Mouse (Mus musculus) ES-Bruce4 (cell line): ENCODE data around the gene Gm26602. TPM values are rescaled to one million over a fixed set of nuclear protein-coding genes. Genes with fewer than 3 reads are reported as not detected.

Source experiments
- H3K27ac ChIP-seq: 2 replicates; pipeline ENCODE4 v1.5.1; 2012; ENCODE audit warnings: low read length, inconsistent platforms; ENCODE audit not compliant: insufficient read depth
- H3K27me3 ChIP-seq: 2 replicates; pipeline ENCODE4 v1.6.1; 2012; ENCODE audit warnings: mild to moderate bottlenecking, low read length, inconsistent platforms; ENCODE audit not compliant: control insufficient read depth, poor library complexity, insufficient read depth, severe bottlenecking
- H3K36me3 ChIP-seq: 2 replicates; pipeline ENCODE4 v1.6.1; 2012; ENCODE audit warnings: inconsistent platforms, mild to moderate bottlenecking, low read length, moderate library complexity; ENCODE audit not compliant: control insufficient read depth, poor library complexity, insufficient read depth, severe bottlenecking
- H3K4me1 ChIP-seq: one replicate; pipeline ENCODE4 v1.8.1; 2011; ENCODE audit warnings: low read length; ENCODE audit not compliant: control insufficient read depth, insufficient read depth
- H3K4me3 ChIP-seq: 2 replicates; pipeline ENCODE4 v1.5.1; 2011; ENCODE audit warnings: low read depth, mild to moderate bottlenecking, low read length
- H3K9ac ChIP-seq: 2 replicates; pipeline ENCODE4 v1.6.1; 2012; ENCODE audit warnings: low read depth, mild to moderate bottlenecking, inconsistent platforms; ENCODE audit not compliant: poor library complexity, severe bottlenecking
- H3K9me3 ChIP-seq: replicated peaks from 2 replicates; pipeline ENCODE4 v1.6.1; 2012; ENCODE audit warnings: mild to moderate bottlenecking, low read length, inconsistent platforms; ENCODE audit not compliant: control insufficient read depth, poor library complexity, insufficient read depth, severe bottlenecking
- CTCF ChIP-seq: IDR thresholded peaks from one replicate; pipeline ENCODE4 v1.8.1; 2011; ENCODE audit warnings: low read depth, low read length
- EP300 ChIP-seq: IDR thresholded peaks from 2 replicates; pipeline ENCODE4 v1.6.1; 2011; ENCODE audit warnings: low read depth, low read length; ENCODE audit not compliant: insufficient read depth
- POLR2A ChIP-seq: IDR thresholded peaks from one replicate; pipeline ENCODE4 v1.8.1; 2011; ENCODE audit warnings: low read length; ENCODE audit not compliant: insufficient read depth
- polyA plus RNA-seq: library from polyadenylated mRNA; stranded (reverse); fragments of >200 nt; gene quantifications from 2 replicates; pipeline ENCODE4 v1.2.4, GENCODE M21; 2011; ENCODE audit warnings: low read depth; ENCODE audit not compliant: missing spikeins, insufficient read depth, insufficient read length

Gm26602 gene
- polyA plus RNA-seq, 1 experiment: not detected

- H3K27me3 ChIP-seq: no peaks in the 10 kb centered on the region
- no peak overlapping the region for H3K27ac ChIP-seq
- no peak for TF ChIP-seq EP300
- no peak for TF ChIP-seq CTCF
- no peak for TF ChIP-seq POLR2A
- no peak overlapping the region for H3K9ac ChIP-seq
- H3K4me1 ChIP-seq: no peaks in the 10 kb centered on the region
- H3K9me3 ChIP-seq: no peaks in the 10 kb centered on the region
- no peaks in the 10 kb centered on the region for H3K36me3 ChIP-seq
- no peak overlapping the region for H3K4me3 ChIP-seq
Observed at GRCm38 (mm10) chr10:79937775-79938526, 27.3 kb downstream of the Gm26602 start.

GRCm38 (mm10) chr10:79940749-79941148 is 30.1 kb downstream of the Gm26602 start:
- Histone ChIP-seq H3K4me3 (no peak overlapping the region), H3K27me3 (no peaks in the 10 kb centered on the region), H3K9ac (no peak overlapping the region), H3K9me3 (no peaks in the 10 kb centered on the region), H3K27ac (no peak overlapping the region), H3K36me3 (no peaks in the 10 kb centered on the region), H3K4me1 (peaks cover 1% of the 10 kb centered on the region)
- no peak for TF ChIP-seq EP300
- TF ChIP-seq CTCF: no peak
- TF ChIP-seq POLR2A: no peak

GRCm38 (mm10) chr10:79942988-79943387 is 32.3 kb downstream of the Gm26602 start:
- Histone ChIP-seq H3K4me1 (peaks cover 1% of the 10 kb centered on the region), H3K27ac (no peak overlapping the region), H3K9me3 (no peaks in the 10 kb centered on the region), H3K4me3 (no peak overlapping the region), H3K27me3 (no peaks in the 10 kb centered on the region), H3K36me3 (no peaks in the 10 kb centered on the region), H3K9ac (no peak overlapping the region)
- TF ChIP-seq POLR2A (no peak), EP300 (no peak), CTCF (no peak)

- H3K9ac ChIP-seq: no peak overlapping the region
- H3K9me3 ChIP-seq: no peaks in the 10 kb centered on the region
- no peak for TF ChIP-seq CTCF
- TF ChIP-seq EP300: no peak
- no peak for TF ChIP-seq POLR2A
- H3K4me1 ChIP-seq: peaks cover 1% of the 10 kb centered on the region
- no peak overlapping the region for H3K4me3 ChIP-seq
- no peaks in the 10 kb centered on the region for H3K27me3 ChIP-seq
- H3K36me3 ChIP-seq: no peaks in the 10 kb centered on the region
- H3K27ac ChIP-seq: no peak overlapping the region
Observed at GRCm38 (mm10) chr10:79943471-79943901, 32.8 kb downstream of the Gm26602 start.

GRCm38 (mm10) chr10:79945507-79946234 is 35.0 kb downstream of the Gm26602 start:
- H3K4me3 ChIP-seq: no peak overlapping the region
- TF ChIP-seq POLR2A (no peak), EP300 (no peak), CTCF (no peak)
- H3K27ac ChIP-seq: no peak overlapping the region
- H3K9ac ChIP-seq: no peak overlapping the region
- H3K36me3 ChIP-seq: no peaks in the 10 kb centered on the region
- H3K27me3 ChIP-seq: no peaks in the 10 kb centered on the region
- peaks cover 1% of the 10 kb centered on the region for H3K4me1 ChIP-seq
- H3K9me3 ChIP-seq: no peaks in the 10 kb centered on the region
